Comparison of ENCODE assay signal across 13 mouse cellular contexts in genomic region chr2:102663865-102664264, GRCm38 (mm10). TPM values are rescaled to one million over a fixed set of nuclear protein-coding genes. Genes with fewer than 3 reads are reported as not detected.
DNase-seq lines count a peak whose midpoint lies in the region; ATAC-seq and TF ChIP-seq lines count a peak whose summit lies in the region.
"Had no signal": no experiment of that assay in that cellular context is flagged by ENCODE, and none has a peak within 500 bp of the region (broad histone marks: within the 10 kb centered on the region; RNA-seq: fewer than 3 reads in every experiment).

No protein-coding gene starts in this region.

- H3K4me3 ChIP-seq in forebrain, embryonic 10.5 days: no peak overlapping the region
- peak overlapping the region; percentile 17; the same call in 1 of the 2 replicates for H3K4me3 ChIP-seq in hindbrain, embryonic 14.5 days (replicated peaks; ENCODE audit: low read length)
- no peak overlapping the region for H3K4me3 ChIP-seq in midbrain, embryonic 12.5 days
- no peak overlapping the region for H3K4me3 ChIP-seq in liver, embryonic 11.5 days (ENCODE audit: low read depth, low read length)
- H3K4me3 ChIP-seq: embryonic facial prominence, embryonic 12.5 days had no signal

- TF ChIP-seq CTCF in brain, embryonic 14.5 days (IDR thresholded peaks at IDR 0.05; ENCODE audit: borderline replicate concordance, extremely low read depth, insufficient read depth, insufficient read length): no peak

- peaks cover 33% of the 10 kb centered on the region for H3K27me3 ChIP-seq in forebrain, embryonic 10.5 days (ENCODE audit: poor library complexity, severe bottlenecking)
- H3K27me3 ChIP-seq in hindbrain, embryonic 14.5 days (ENCODE audit: control insufficient read depth, insufficient read depth, low read length): no peaks in the 10 kb centered on the region
- no peaks in the 10 kb centered on the region for H3K27me3 ChIP-seq in midbrain, embryonic 12.5 days
- peaks cover 27% of the 10 kb centered on the region for H3K27me3 ChIP-seq in liver, embryonic 11.5 days (replicated peaks; ENCODE audit: control insufficient read depth, insufficient read depth, low read length)

- no peaks in the 10 kb centered on the region for H3K9me3 ChIP-seq in forebrain, embryonic 10.5 days
- no peaks in the 10 kb centered on the region for H3K9me3 ChIP-seq in hindbrain, embryonic 14.5 days (ENCODE audit: control insufficient read depth, low read length)
- H3K9me3 ChIP-seq in midbrain, embryonic 12.5 days: no peaks in the 10 kb centered on the region
- no peaks in the 10 kb centered on the region for H3K9me3 ChIP-seq in liver, embryonic 11.5 days (ENCODE audit: control insufficient read depth, low read length)
- H3K9me3 ChIP-seq: embryonic facial prominence, embryonic 12.5 days had no signal

- 61% methylated on average over 3 of the region's 3 CpGs for WGBS in forebrain, embryonic 10.5 days
- WGBS in hindbrain, embryonic 14.5 days: 25% methylated on average over 3 of the region's 3 CpGs
- WGBS in midbrain, embryonic 12.5 days: 24% methylated on average over 3 of the region's 3 CpGs
- 69% methylated on average over 3 of the region's 3 CpGs for WGBS in liver, embryonic 11.5 days

- DNase-seq in brain, embryonic 14.5 days (ENCODE audit: low read depth): peak; percentile 65
- no peak for DNase-seq in forebrain, embryonic 10.5 days (ENCODE audit: extremely low spot score, low spot score)
- no peak for DNase-seq in hindbrain, embryonic 14.5 days (ENCODE audit: low spot score)
- no peak for DNase-seq in kidney, adult 18-20 months
- DNase-seq in liver, embryonic 11.5 days (ENCODE audit: low spot score): no peak
- no peak for DNase-seq in gastrocnemius, postnatal 36 days
- no peak for DNase-seq in heart, postnatal 10 days

- H3K27ac ChIP-seq in forebrain, embryonic 10.5 days: peak overlapping the region; percentile 53
- H3K27ac ChIP-seq in hindbrain, embryonic 14.5 days: peak overlapping the region; percentile 95
- H3K27ac ChIP-seq in midbrain, embryonic 12.5 days (replicated peaks): peak overlapping the region; percentile 81
- H3K27ac ChIP-seq in liver, embryonic 11.5 days (ENCODE audit: low read depth, low read length): no peak overlapping the region
- H3K27ac ChIP-seq: embryonic facial prominence, embryonic 12.5 days; kidney, postnatal 0 days; macrophage had no signal

- intact Hi-C loops in gastrocnemius, postnatal 36 days (cut with DNase I): no loop called here
- intact Hi-C loops in heart, postnatal 10 days (cut with DNase I): no loop called here

- ATAC-seq in hindbrain, embryonic 14.5 days (ENCODE audit: low FRiP score): no peak
- ATAC-seq in midbrain, embryonic 12.5 days (ENCODE audit: low FRiP score, low read depth): peak; percentile 58
- ATAC-seq in liver, embryonic 11.5 days (replicated peaks; ENCODE audit: low FRiP score): no peak
- ATAC-seq: CD4-positive, CD25-positive, alpha-beta regulatory T cell, adult 4 months; Patski had no signal

- peak overlapping the region; percentile 82; the same call in 1 of the 2 replicates for H3K9ac ChIP-seq in hindbrain, embryonic 14.5 days
- H3K9ac ChIP-seq in midbrain, embryonic 12.5 days (replicated peaks): no peak overlapping the region
- no peak overlapping the region for H3K9ac ChIP-seq in liver, embryonic 11.5 days (ENCODE audit: low read depth, low read length)
- H3K9ac ChIP-seq: embryonic facial prominence, embryonic 12.5 days had no signal

- H3K4me1 ChIP-seq in forebrain, embryonic 10.5 days: peaks cover 48% of the 10 kb centered on the region
- H3K4me1 ChIP-seq in hindbrain, embryonic 14.5 days (replicated peaks; ENCODE audit: control insufficient read depth, insufficient read depth, low read length): peaks cover 43% of the 10 kb centered on the region
- peaks cover 46% of the 10 kb centered on the region for H3K4me1 ChIP-seq in midbrain, embryonic 12.5 days
- no peaks in the 10 kb centered on the region; the same call in 1 of the 2 replicates for H3K4me1 ChIP-seq in liver, embryonic 11.5 days (replicated peaks; ENCODE audit: control insufficient read depth, insufficient read depth, low read length)

- no peaks in the 10 kb centered on the region for H3K36me3 ChIP-seq in forebrain, embryonic 10.5 days (replicated peaks)
- H3K36me3 ChIP-seq in hindbrain, embryonic 14.5 days (replicated peaks; ENCODE audit: control insufficient read depth, insufficient read depth): no peaks in the 10 kb centered on the region
- no peaks in the 10 kb centered on the region for H3K36me3 ChIP-seq in midbrain, embryonic 12.5 days
- no peaks in the 10 kb centered on the region for H3K36me3 ChIP-seq in liver, embryonic 11.5 days (ENCODE audit: control insufficient read depth, insufficient read depth, low read length)
- H3K36me3 ChIP-seq: embryonic facial prominence, embryonic 12.5 days had no signal

- peak overlapping the region; percentile 73 for H3K4me2 ChIP-seq in hindbrain, embryonic 14.5 days (replicated peaks)
- peak overlapping the region; percentile 88 for H3K4me2 ChIP-seq in midbrain, embryonic 12.5 days (replicated peaks)
- no peak overlapping the region for H3K4me2 ChIP-seq in liver, embryonic 11.5 days
- H3K4me2 ChIP-seq: embryonic facial prominence, embryonic 12.5 days had no signal

- TF ChIP-seq POLR2A in brain, embryonic 14.5 days (IDR thresholded peaks at IDR 0.05; ENCODE audit: borderline replicate concordance, extremely low read depth, insufficient read depth, insufficient read length, poor library complexity, severe bottlenecking): no peak

RNA-seq across cellular contexts. Expression of gene Slc1a2, which starts 5.4 kb away (rescaled TPM):
- polyA plus RNA-seq in brain, embryonic 14.5 days (2012; rRNA removed): 27.1 and 46.2 TPM in 2 replicates
- polyA plus RNA-seq in forebrain, embryonic 10.5 days (2016; fragmentation: Nextera tagmentation; extraction: Ambion mirVana): 2.6 and 2.7 TPM in 2 replicates
- 23.9 and 26.7 TPM in 2 replicates for polyA plus RNA-seq in hindbrain, embryonic 14.5 days (2014; fragmentation: Nextera tagmentation; extraction: Ambion mirVana)
- 20.6 and 25.7 TPM in 2 replicates for polyA plus RNA-seq in midbrain, embryonic 12.5 days (2016; fragmentation: Nextera tagmentation; extraction: Ambion mirVana)
- 0.23 and 0.43 TPM in 2 replicates for polyA plus RNA-seq in liver, embryonic 11.5 days (2014; fragmentation: Nextera tagmentation; extraction: Ambion mirVana)
- total RNA-seq in gastrocnemius, postnatal 36 days (2021): under 1 TPM; 0.20 to 0.69 TPM
- under 1 TPM; 0.20 to 0.26 TPM for total RNA-seq in heart, postnatal 10 days (2021)
